Mouse (Mus musculus) testis, adult 2 months (tissue): Measurements from ENCODE around the gene Gtf2i. TPM values are rescaled to one million over a fixed set of nuclear protein-coding genes. Genes with fewer than 3 reads are reported as not detected.
A peak's percentile ranks its signal among the peaks of the same experiment; 100 is the strongest.

Experiments used
- H3K27ac ChIP-seq: fragments of 200-500 bp; 2 replicates; pipeline ENCODE4 v1.5.1; 2012; ENCODE audit warnings: low read depth, low read length; ENCODE audit not compliant: control insufficient read depth, insufficient read depth
- H3K27me3 ChIP-seq: fragments of 200-500 bp; 2 replicates; pipeline ENCODE4 v1.6.1; 2012; ENCODE audit warnings: mild to moderate bottlenecking, low read length, moderate library complexity; ENCODE audit not compliant: control insufficient read depth, insufficient read depth
- H3K36me3 ChIP-seq: fragments of 200-500 bp; 2 replicates; pipeline ENCODE4 v1.6.1; 2012; ENCODE audit warnings: mild to moderate bottlenecking, low read length; ENCODE audit not compliant: control insufficient read depth, insufficient read depth
- H3K4me1 ChIP-seq: fragments of 200-500 bp; 2 replicates; pipeline ENCODE4 v1.6.1; 2012; ENCODE audit warnings: low read length; ENCODE audit not compliant: control insufficient read depth, insufficient read depth
- H3K4me3 ChIP-seq: fragments of 200-500 bp; 2 replicates; pipeline ENCODE4 v1.5.1; 2012; ENCODE audit warnings: low read depth, mild to moderate bottlenecking, low read length, moderate library complexity, mixed read lengths; ENCODE audit not compliant: control insufficient read depth
- CTCF ChIP-seq: fragments of 200-500 bp; IDR thresholded peaks from 2 replicates; pipeline ENCODE4 v1.5.1; 2012; ENCODE audit warnings: low read depth, mild to moderate bottlenecking, inconsistent platforms, low read length, moderate library complexity; ENCODE audit not compliant: control insufficient read depth, insufficient read depth, insufficient replicate concordance
- POLR2A ChIP-seq: fragments of 200-500 bp; IDR thresholded peaks from 2 replicates; pipeline ENCODE4 v1.6.1; 2012; ENCODE audit warnings: low read depth, mild to moderate bottlenecking, inconsistent platforms, low read length, moderate library complexity; ENCODE audit not compliant: control insufficient read depth
- polyA plus RNA-seq: library from polyadenylated mRNA; depleted of rRNA; stranded (reverse); fragments of >200 nt; gene quantifications from 2 replicates; pipeline ENCODE4 v1.2.3, GENCODE M21; 2012

Gene Gtf2i
- polyA plus RNA-seq, 1 experiment = 79.9 TPM

GRCm38 (mm10) chr5:134321699-134322098 is 7.1 kb upstream of the Gtf2i start:
- H3K4me1 ChIP-seq = no peaks in the 10 kb centered on the region
- no peak overlapping the region for H3K27ac ChIP-seq

GRCm38 (mm10) chr5:134318903-134319302 is 4.3 kb upstream of the Gtf2i start:
- TF ChIP-seq POLR2A (no peak), CTCF (no peak)
- peaks cover 8% of the 10 kb centered on the region for H3K4me1 ChIP-seq
- no peak overlapping the region for H3K4me3 ChIP-seq
- no peaks in the 10 kb centered on the region for H3K27me3 ChIP-seq
- no peaks in the 10 kb centered on the region for H3K36me3 ChIP-seq
- no peak overlapping the region for H3K27ac ChIP-seq

More at GRCm38 (mm10) chr5:134321699-134322098, 7.1 kb upstream of the Gtf2i start:
- H3K27me3 ChIP-seq = no peaks in the 10 kb centered on the region
- no peak overlapping the region for H3K4me3 ChIP-seq
- no peaks in the 10 kb centered on the region for H3K36me3 ChIP-seq
- TF ChIP-seq CTCF (no peak), POLR2A (no peak)

- TF ChIP-seq CTCF (no peak), POLR2A (no peak)
- H3K4me3 ChIP-seq = no peak overlapping the region
These were observed 2.2 kb upstream of the Gtf2i start for GRCm38 (mm10) chr5:134316721-134317120.

GRCm38 (mm10) chr5:134315623-134316350 is 1.2 kb upstream of the Gtf2i start:
- H3K27me3 ChIP-seq = no peaks in the 10 kb centered on the region
- H3K36me3 ChIP-seq = no peaks in the 10 kb centered on the region
- TF ChIP-seq POLR2A (no peak), CTCF (no peak)
- peak overlapping the region; percentile 97 for H3K27ac ChIP-seq
- peaks cover 12% of the 10 kb centered on the region for H3K4me1 ChIP-seq
- peak overlapping the region; percentile 27; the same call in 1 of the 2 replicates for H3K4me3 ChIP-seq

More at GRCm38 (mm10) chr5:134316721-134317120, 2.2 kb upstream of the Gtf2i start:
- Histone ChIP-seq H3K36me3 (no peaks in the 10 kb centered on the region), H3K27me3 (no peaks in the 10 kb centered on the region), H3K4me1 (peaks cover 12% of the 10 kb centered on the region), H3K27ac (peak overlapping the region; percentile 66; the same call in 1 of the 2 replicates)

GRCm38 (mm10) chr5:134314068-134314674 is 389 bp downstream of the Gtf2i start:
- Histone ChIP-seq H3K27ac (peak overlapping the region; percentile 97), H3K4me3 (peak overlapping the region; percentile 95), H3K27me3 (no peaks in the 10 kb centered on the region), H3K4me1 (peaks cover 14% of the 10 kb centered on the region), H3K36me3 (no peaks in the 10 kb centered on the region; the same call in 1 of the 2 replicates)
- TF ChIP-seq POLR2A (0 out of 2 replicates have a peak, but pooled peaks have one; percentile 6), CTCF (no peak)

GRCm38 (mm10) chr5:134313451-134314067 is 1.0 kb downstream of the Gtf2i start:
- peaks cover 14% of the 10 kb centered on the region for H3K4me1 ChIP-seq
- peak overlapping the region; percentile 97 for H3K27ac ChIP-seq
- peak overlapping the region; percentile 95 for H3K4me3 ChIP-seq
- H3K36me3 ChIP-seq = no peaks in the 10 kb centered on the region; the same call in 1 of the 2 replicates
- TF ChIP-seq CTCF = no peak
- TF ChIP-seq POLR2A = peak; percentile 49; the same call in 1 of the 2 replicates
- H3K27me3 ChIP-seq = no peaks in the 10 kb centered on the region
